Mouse (Mus musculus) adrenal gland, adult (tissue): Measurements from ENCODE around the gene Thrb.

ENCODE experiments used
- DNase-seq, 2 experiments: peaks; one replicate each; pipeline ENCODE4 v3.0.0; 2022 to 2023; ENCODE audit warnings: low spot score in 1 of 2; ENCODE audit not compliant: inconsistent age in 2 of 2

Gene Thrb

GRCm38 (mm10) chr14:17863701-17864320, 203.8 kb downstream of the Thrb start:
- peak in 1 of 2 experiments; percentile 72 for DNase-seq

GRCm38 (mm10) chr14:17868326-17868725, 208.3 kb downstream of the Thrb start:
- DNase-seq: peak in 1 of 2 experiments; percentile 55

GRCm38 (mm10) chr14:17875946-17876345, 215.9 kb downstream of the Thrb start:
- DNase-seq: no peak

- DNase-seq: no peak
Measured at GRCm38 (mm10) chr14:17879446-17879845, 219.4 kb downstream of the Thrb start.

- DNase-seq: no peak
Measured at GRCm38 (mm10) chr14:17884884-17885283, 224.8 kb downstream of the Thrb start.

- no peak for DNase-seq
Measured at GRCm38 (mm10) chr14:17885320-17885719, 225.3 kb downstream of the Thrb start.

- DNase-seq: no peak
Measured at GRCm38 (mm10) chr14:17894791-17895190, 234.7 kb downstream of the Thrb start.

GRCm38 (mm10) chr14:17899733-17900413, 239.8 kb downstream of the Thrb start:
- peak in 1 of 2 experiments; percentile 47 for DNase-seq

GRCm38 (mm10) chr14:17900414-17900795, 240.3 kb downstream of the Thrb start:
- DNase-seq: no peak

- peak in 1 of 2 experiments; percentile 74 for DNase-seq
Measured at GRCm38 (mm10) chr14:17902426-17902825, 242.4 kb downstream of the Thrb start.

- DNase-seq: peak; percentile 54 to 83
Measured at GRCm38 (mm10) chr14:17903121-17903520, 243.1 kb downstream of the Thrb start.

GRCm38 (mm10) chr14:17904554-17904953, 244.5 kb downstream of the Thrb start:
- peak; percentile 50 to 71 for DNase-seq

- no peak for DNase-seq
Measured at GRCm38 (mm10) chr14:17905627-17906026, 245.6 kb downstream of the Thrb start.

- DNase-seq: no peak
Measured at GRCm38 (mm10) chr14:17906931-17907330, 246.9 kb downstream of the Thrb start.

- DNase-seq: peak in 1 of 2 experiments; percentile 53
Measured at GRCm38 (mm10) chr14:17911157-17911556, 251.1 kb downstream of the Thrb start.

- peak in 1 of 2 experiments; percentile 60 for DNase-seq
Measured at GRCm38 (mm10) chr14:17912573-17913207, 252.6 kb downstream of the Thrb start.

- no peak for DNase-seq
Measured at GRCm38 (mm10) chr14:17915556-17915955, 255.5 kb downstream of the Thrb start.

- DNase-seq: peak; percentile 25 to 75
Measured at GRCm38 (mm10) chr14:17916651-17917050, 256.6 kb downstream of the Thrb start.

GRCm38 (mm10) chr14:17917124-17917763, 257.2 kb downstream of the Thrb start:
- DNase-seq: no peak

- no peak for DNase-seq
Measured at GRCm38 (mm10) chr14:17917899-17918298, 257.8 kb downstream of the Thrb start.
